Mouse (Mus musculus): Measurements from ENCODE around the gene Dcaf6. TPM values are rescaled to one million over a fixed set of nuclear protein-coding genes. Genes with fewer than 3 reads are reported as not detected.

Dcaf6 gene
- polyA plus RNA-seq, 1 experiment: 161 TPM

DNA sequence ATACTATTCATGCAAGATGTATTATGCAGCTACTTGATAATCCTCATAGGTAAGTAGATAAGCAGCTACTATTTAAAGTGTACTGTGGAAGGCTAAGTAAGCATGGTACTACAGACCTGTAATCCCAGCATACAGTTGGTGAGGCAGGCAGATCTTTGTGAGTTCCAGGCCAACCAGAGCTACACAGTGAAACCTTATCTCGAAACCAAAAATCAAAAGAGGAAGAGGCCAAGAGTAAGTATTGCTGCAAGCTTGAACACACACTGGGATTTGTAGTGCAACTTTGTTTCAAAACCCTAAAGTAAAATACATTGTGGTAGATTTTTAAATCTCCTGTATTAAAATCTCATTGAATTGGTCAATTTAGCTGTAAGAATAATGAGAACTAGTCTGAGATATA is 11.2 kb upstream of the Dcaf6 start:
- Histone ChIP-seq H3K27ac (ENCODE audit: control insufficient read depth, insufficient read depth, low read depth, low read length) (no peak overlapping the region), H3K4me3 (ENCODE audit: control insufficient read depth, low read depth, low read length) (no peak overlapping the region), H3K4me1 (ENCODE audit: control insufficient read depth, insufficient read depth, low read length) (no peaks in the 10 kb centered on the region), H3K36me3 (ENCODE audit: control insufficient read depth, insufficient read depth, low read length) (no peaks in the 10 kb centered on the region), H3K27me3 (ENCODE audit: control insufficient read depth, insufficient read depth, low read length) (no peaks in the 10 kb centered on the region)
- TF ChIP-seq CTCF (IDR thresholded peaks at IDR 0.05; ENCODE audit: control insufficient read depth, insufficient read depth, insufficient replicate concordance, low read depth, low read length) (no peak), POLR2A (IDR thresholded peaks at IDR 0.05; ENCODE audit: control insufficient read depth, low read depth, low read length) (no peak)

- Histone ChIP-seq H3K36me3 (ENCODE audit: control insufficient read depth, insufficient read depth, low read length) (no peaks in the 10 kb centered on the region), H3K27me3 (ENCODE audit: control insufficient read depth, insufficient read depth, low read length) (no peaks in the 10 kb centered on the region), H3K4me1 (ENCODE audit: control insufficient read depth, insufficient read depth, low read length) (no peaks in the 10 kb centered on the region), H3K27ac (ENCODE audit: control insufficient read depth, insufficient read depth, low read depth, low read length) (no peak overlapping the region), H3K4me3 (ENCODE audit: control insufficient read depth, low read depth, low read length) (no peak overlapping the region)
- TF ChIP-seq CTCF (IDR thresholded peaks at IDR 0.05; ENCODE audit: control insufficient read depth, insufficient read depth, insufficient replicate concordance, low read depth, low read length) (no peak), POLR2A (IDR thresholded peaks at IDR 0.05; ENCODE audit: control insufficient read depth, low read depth, low read length) (no peak)
Measured at GRCm38 (mm10) chr1:165469717-165470116, 9.4 kb upstream of the Dcaf6 start.

GRCm38 (mm10) chr1:165468971-165469370 is 8.7 kb upstream of the Dcaf6 start:
- no peaks in the 10 kb centered on the region for H3K36me3 ChIP-seq (ENCODE audit: control insufficient read depth, insufficient read depth, low read length)
- H3K4me3 ChIP-seq (ENCODE audit: control insufficient read depth, low read depth, low read length): no peak overlapping the region
- no peak overlapping the region for H3K27ac ChIP-seq (ENCODE audit: control insufficient read depth, insufficient read depth, low read depth, low read length)
- no peaks in the 10 kb centered on the region for H3K4me1 ChIP-seq (ENCODE audit: control insufficient read depth, insufficient read depth, low read length)
- TF ChIP-seq CTCF (IDR thresholded peaks at IDR 0.05; ENCODE audit: control insufficient read depth, insufficient read depth, insufficient replicate concordance, low read depth, low read length) (no peak), POLR2A (IDR thresholded peaks at IDR 0.05; ENCODE audit: control insufficient read depth, low read depth, low read length) (no peak)
- no peaks in the 10 kb centered on the region for H3K27me3 ChIP-seq (ENCODE audit: control insufficient read depth, insufficient read depth, low read length)

GRCm38 (mm10) chr1:165464574-165464973 is 4.3 kb upstream of the Dcaf6 start:
- Histone ChIP-seq H3K36me3 (ENCODE audit: control insufficient read depth, insufficient read depth, low read length) (no peaks in the 10 kb centered on the region), H3K4me1 (ENCODE audit: control insufficient read depth, insufficient read depth, low read length) (peaks cover 2% of the 10 kb centered on the region), H3K27ac (ENCODE audit: control insufficient read depth, insufficient read depth, low read depth, low read length) (no peak overlapping the region), H3K27me3 (ENCODE audit: control insufficient read depth, insufficient read depth, low read length) (no peaks in the 10 kb centered on the region), H3K4me3 (ENCODE audit: control insufficient read depth, low read depth, low read length) (no peak overlapping the region)
- TF ChIP-seq POLR2A (IDR thresholded peaks at IDR 0.05; ENCODE audit: control insufficient read depth, low read depth, low read length): no peak
- TF ChIP-seq CTCF (IDR thresholded peaks at IDR 0.05; ENCODE audit: control insufficient read depth, insufficient read depth, insufficient replicate concordance, low read depth, low read length): no peak

- H3K4me3 ChIP-seq (ENCODE audit: control insufficient read depth, low read depth, low read length): no peak overlapping the region; the same call in 1 of the 2 replicates
- TF ChIP-seq POLR2A (IDR thresholded peaks at IDR 0.05; ENCODE audit: control insufficient read depth, low read depth, low read length) (no peak), CTCF (IDR thresholded peaks at IDR 0.05; ENCODE audit: control insufficient read depth, insufficient read depth, insufficient replicate concordance, low read depth, low read length) (no peak)
- H3K27me3 ChIP-seq (ENCODE audit: control insufficient read depth, insufficient read depth, low read length): no peaks in the 10 kb centered on the region
- H3K4me1 ChIP-seq (ENCODE audit: control insufficient read depth, insufficient read depth, low read length): peaks cover 2% of the 10 kb centered on the region
- no peak overlapping the region for H3K27ac ChIP-seq (ENCODE audit: control insufficient read depth, insufficient read depth, low read depth, low read length)
- H3K36me3 ChIP-seq (ENCODE audit: control insufficient read depth, insufficient read depth, low read length): no peaks in the 10 kb centered on the region
Measured at GRCm38 (mm10) chr1:165462861-165463260, 2.6 kb upstream of the Dcaf6 start.

GRCm38 (mm10) chr1:165461681-165462080 is 1.4 kb upstream of the Dcaf6 start:
- Histone ChIP-seq H3K27me3 (ENCODE audit: control insufficient read depth, insufficient read depth, low read length) (no peaks in the 10 kb centered on the region), H3K36me3 (ENCODE audit: control insufficient read depth, insufficient read depth, low read length) (no peaks in the 10 kb centered on the region), H3K4me3 (ENCODE audit: control insufficient read depth, low read depth, low read length) (peak overlapping the region; percentile 94), H3K27ac (ENCODE audit: control insufficient read depth, insufficient read depth, low read depth, low read length) (peak overlapping the region; percentile 87), H3K4me1 (ENCODE audit: control insufficient read depth, insufficient read depth, low read length) (peaks cover 2% of the 10 kb centered on the region)
- no peak for TF ChIP-seq POLR2A (IDR thresholded peaks at IDR 0.05; ENCODE audit: control insufficient read depth, low read depth, low read length)
- no peak for TF ChIP-seq CTCF (IDR thresholded peaks at IDR 0.05; ENCODE audit: control insufficient read depth, insufficient read depth, insufficient replicate concordance, low read depth, low read length)

DNA sequence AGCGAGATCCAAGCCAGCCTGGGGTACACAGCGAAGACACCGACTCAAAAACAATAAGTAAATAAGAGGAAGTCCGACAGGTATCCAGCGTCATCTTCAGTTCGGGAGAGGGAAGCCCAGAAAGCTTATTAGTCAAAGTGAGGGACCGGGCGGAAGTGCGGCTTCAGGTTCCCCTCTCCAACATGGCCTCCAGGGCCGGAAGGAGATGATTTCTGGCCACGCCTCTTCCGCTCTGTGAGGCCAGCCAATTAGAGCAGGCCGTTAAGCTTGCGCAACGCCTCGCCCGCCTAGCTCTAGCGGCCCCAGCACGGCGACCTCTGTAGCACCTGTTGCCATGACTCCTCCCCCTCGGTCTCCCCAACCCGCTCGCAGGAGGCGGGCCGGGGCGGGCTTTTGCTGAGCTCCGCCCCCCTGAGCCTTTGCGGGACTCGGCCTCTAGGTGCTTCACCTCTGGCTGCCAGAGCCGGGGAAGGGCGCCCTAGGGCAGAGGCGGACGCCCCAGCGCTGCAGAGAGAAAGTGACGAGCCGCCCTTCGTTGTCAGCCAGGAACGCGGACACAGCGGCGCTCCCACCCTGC is 614 bp upstream of the Dcaf6 start:
- peaks cover 2% of the 10 kb centered on the region for H3K4me1 ChIP-seq (ENCODE audit: control insufficient read depth, insufficient read depth, low read length)
- H3K36me3 ChIP-seq (ENCODE audit: control insufficient read depth, insufficient read depth, low read length): no peaks in the 10 kb centered on the region
- H3K27me3 ChIP-seq (ENCODE audit: control insufficient read depth, insufficient read depth, low read length): no peaks in the 10 kb centered on the region
- peak overlapping the region; percentile 95 for H3K27ac ChIP-seq (ENCODE audit: control insufficient read depth, insufficient read depth, low read depth, low read length)
- TF ChIP-seq CTCF (IDR thresholded peaks at IDR 0.05; ENCODE audit: control insufficient read depth, insufficient read depth, insufficient replicate concordance, low read depth, low read length) (peak; percentile 21; the same call in 1 of the 2 replicates), POLR2A (IDR thresholded peaks at IDR 0.05; ENCODE audit: control insufficient read depth, low read depth, low read length) (peak; percentile 78)
- H3K4me3 ChIP-seq (ENCODE audit: control insufficient read depth, low read depth, low read length): peak overlapping the region; percentile 94
